Mouse (Mus musculus): ENCODE results near the gene Ifitm5. TPM values are rescaled to one million over a fixed set of nuclear protein-coding genes. Genes with fewer than 3 reads are reported as not detected.
"Not testable (repeated sequence)": the region's sequence is repeated elsewhere in the genome, so short reads cannot be mapped to it uniquely, and the experiment has no call there.

Gene Ifitm5
- polyA plus RNA-seq, 1 experiment = 0.44 TPM

DNA sequence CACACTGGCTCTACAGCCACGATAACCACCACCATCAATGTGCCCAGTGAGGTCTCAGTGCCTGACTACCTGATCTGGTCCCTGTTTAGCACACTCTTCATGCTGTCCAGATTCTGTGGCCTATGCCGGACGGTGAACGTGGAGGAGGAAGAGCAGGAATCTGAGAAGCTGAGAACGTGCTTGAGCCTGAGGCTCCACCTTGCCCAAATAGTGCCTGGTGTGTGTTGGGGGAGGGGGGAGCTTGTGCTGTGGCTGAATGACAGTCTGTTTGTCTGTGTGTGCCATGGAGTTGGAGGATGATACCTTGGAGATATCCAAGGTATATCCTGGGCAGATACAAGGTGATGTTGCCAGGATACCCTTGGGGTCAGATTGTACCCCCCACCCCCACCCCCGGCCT, 40.1 kb upstream of the Ifitm5 start:
- Histone ChIP-seq H3K79me3 (ENCODE audit: low read depth) (no peaks in the 10 kb centered on the region), H3K27me3 (ENCODE audit: control insufficient read depth, insufficient read depth, insufficient read length) (no peaks in the 10 kb centered on the region), H3K4me3 (ENCODE audit: insufficient read depth, poor library complexity, severe bottlenecking) (no peak overlapping the region), H3K36me3 (ENCODE audit: control insufficient read depth, insufficient read depth) (no peaks in the 10 kb centered on the region), H3ac (ENCODE audit: control insufficient read depth, insufficient read length, low read depth) (no peak overlapping the region), H3K79me2 (ENCODE audit: control insufficient read depth, insufficient read depth) (no peaks in the 10 kb centered on the region)
- no peak for TF ChIP-seq USF1 (IDR thresholded peaks at IDR 0.05; ENCODE audit: low read depth)
- TF ChIP-seq MYOD1 (IDR thresholded peaks at IDR 0.05; ENCODE audit: control insufficient read depth, insufficient read length, low read depth) = no peak
- TF ChIP-seq MAX (IDR thresholded peaks at IDR 0.05) = no peak
- TF ChIP-seq CTCF (IDR thresholded peaks at IDR 0.05; ENCODE audit: control insufficient read depth, insufficient read depth, insufficient read length) = no peak
- TF ChIP-seq MYOG (IDR thresholded peaks at IDR 0.05; ENCODE audit: control insufficient read depth, extremely low read depth, insufficient read length) = no peak
- no peak for TF ChIP-seq CEBPB (IDR thresholded peaks at IDR 0.05; ENCODE audit: low read depth)
- no peak for TF ChIP-seq FOSL1 (IDR thresholded peaks at IDR 0.05; ENCODE audit: insufficient read depth, low read length, poor library complexity, severe bottlenecking)

DNA sequence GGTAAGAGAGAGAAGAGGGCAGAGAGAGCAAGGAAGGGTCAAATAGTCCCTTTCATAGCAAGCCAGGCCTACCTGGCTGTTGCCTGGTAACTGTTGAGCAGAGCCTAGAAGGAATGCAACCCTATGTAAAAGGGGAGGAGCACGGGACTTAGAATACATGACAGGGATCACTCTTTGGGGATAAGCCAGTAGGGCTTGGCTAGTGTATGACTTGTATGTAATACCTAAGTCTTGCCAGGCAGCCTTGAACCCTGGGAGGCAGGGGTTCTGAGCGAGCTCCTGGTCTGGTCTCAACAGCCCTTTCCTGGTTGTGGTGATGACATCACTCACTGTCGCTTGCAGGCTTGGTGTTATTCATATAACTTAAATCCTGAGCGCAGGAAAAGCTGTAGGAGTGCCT, 38.9 kb upstream of the Ifitm5 start:
- Histone ChIP-seq H3ac (ENCODE audit: control insufficient read depth, insufficient read length, low read depth) (no peak overlapping the region), H3K27me3 (ENCODE audit: control insufficient read depth, insufficient read depth, insufficient read length) (no peaks in the 10 kb centered on the region), H3K79me3 (ENCODE audit: low read depth) (no peaks in the 10 kb centered on the region), H3K36me3 (ENCODE audit: control insufficient read depth, insufficient read depth) (no peaks in the 10 kb centered on the region), H3K4me3 (ENCODE audit: insufficient read depth, poor library complexity, severe bottlenecking) (no peak overlapping the region), H3K79me2 (ENCODE audit: control insufficient read depth, insufficient read depth) (no peaks in the 10 kb centered on the region)
- TF ChIP-seq FOSL1 (IDR thresholded peaks at IDR 0.05; ENCODE audit: insufficient read depth, low read length, poor library complexity, severe bottlenecking) (no peak), CEBPB (IDR thresholded peaks at IDR 0.05; ENCODE audit: low read depth) (no peak), MAX (IDR thresholded peaks at IDR 0.05) (no peak), USF1 (IDR thresholded peaks at IDR 0.05; ENCODE audit: low read depth) (no peak), MYOD1 (IDR thresholded peaks at IDR 0.05; ENCODE audit: control insufficient read depth, insufficient read length, low read depth) (no peak), MYOG (IDR thresholded peaks at IDR 0.05; ENCODE audit: control insufficient read depth, extremely low read depth, insufficient read length) (no peak), CTCF (IDR thresholded peaks at IDR 0.05; ENCODE audit: control insufficient read depth, insufficient read depth, insufficient read length) (no peak)

- Histone ChIP-seq H3K79me3 (ENCODE audit: low read depth) (no peaks in the 10 kb centered on the region), H3K79me2 (ENCODE audit: control insufficient read depth, insufficient read depth) (no peaks in the 10 kb centered on the region), H3K27me3 (ENCODE audit: control insufficient read depth, insufficient read depth, insufficient read length) (no peaks in the 10 kb centered on the region), H3K4me3 (ENCODE audit: insufficient read depth, poor library complexity, severe bottlenecking) (no peak overlapping the region), H3K36me3 (ENCODE audit: control insufficient read depth, insufficient read depth) (no peaks in the 10 kb centered on the region), H3ac (ENCODE audit: control insufficient read depth, insufficient read length, low read depth) (no peak overlapping the region)
- TF ChIP-seq CTCF (IDR thresholded peaks at IDR 0.05; ENCODE audit: control insufficient read depth, insufficient read depth, insufficient read length) = no peak
- no peak for TF ChIP-seq MYOG (IDR thresholded peaks at IDR 0.05; ENCODE audit: control insufficient read depth, extremely low read depth, insufficient read length)
Measured at GRCm38 (mm10) chr7:140987182-140988138, 37.4 kb upstream of the Ifitm5 start.

DNA sequence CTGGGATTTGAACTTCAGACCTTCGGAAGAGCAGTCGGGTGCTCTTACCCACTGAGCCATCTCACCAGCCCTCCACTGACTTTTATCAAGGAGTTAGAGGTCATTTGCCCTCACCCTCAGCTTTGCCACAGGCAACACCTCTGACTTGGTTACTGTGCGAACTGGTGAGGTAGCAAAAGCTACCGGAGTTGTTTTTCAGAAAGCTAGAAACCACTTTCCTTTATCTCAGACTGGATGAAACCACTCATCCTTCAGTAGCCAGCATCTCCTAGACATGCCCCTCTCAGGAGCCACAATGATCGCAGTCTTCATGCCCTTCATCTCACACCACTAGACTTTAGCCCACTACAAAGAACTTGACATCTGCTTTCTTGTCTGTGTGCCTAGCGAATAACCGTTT, 32.9 kb upstream of the Ifitm5 start:
- Histone ChIP-seq H3K27me3 (ENCODE audit: control insufficient read depth, insufficient read depth, insufficient read length) (no peaks in the 10 kb centered on the region), H3K79me2 (ENCODE audit: control insufficient read depth, insufficient read depth) (no peaks in the 10 kb centered on the region), H3K79me3 (ENCODE audit: low read depth) (no peaks in the 10 kb centered on the region), H3ac (ENCODE audit: control insufficient read depth, insufficient read length, low read depth) (no peak overlapping the region), H3K4me3 (ENCODE audit: insufficient read depth, poor library complexity, severe bottlenecking) (no peak overlapping the region), H3K36me3 (ENCODE audit: control insufficient read depth, insufficient read depth) (no peaks in the 10 kb centered on the region)
- TF ChIP-seq FOSL1 (IDR thresholded peaks at IDR 0.05; ENCODE audit: insufficient read depth, low read length, poor library complexity, severe bottlenecking) = no peak
- no peak for TF ChIP-seq MAX (IDR thresholded peaks at IDR 0.05)
- no peak for TF ChIP-seq MYOD1 (IDR thresholded peaks at IDR 0.05; ENCODE audit: control insufficient read depth, insufficient read length, low read depth)
- TF ChIP-seq CTCF (IDR thresholded peaks at IDR 0.05; ENCODE audit: control insufficient read depth, insufficient read depth, insufficient read length) = no peak
- no peak for TF ChIP-seq MYOG (IDR thresholded peaks at IDR 0.05; ENCODE audit: control insufficient read depth, extremely low read depth, insufficient read length)
- no peak for TF ChIP-seq CEBPB (IDR thresholded peaks at IDR 0.05; ENCODE audit: low read depth)
- TF ChIP-seq USF1 (IDR thresholded peaks at IDR 0.05; ENCODE audit: low read depth) = no peak

DNA sequence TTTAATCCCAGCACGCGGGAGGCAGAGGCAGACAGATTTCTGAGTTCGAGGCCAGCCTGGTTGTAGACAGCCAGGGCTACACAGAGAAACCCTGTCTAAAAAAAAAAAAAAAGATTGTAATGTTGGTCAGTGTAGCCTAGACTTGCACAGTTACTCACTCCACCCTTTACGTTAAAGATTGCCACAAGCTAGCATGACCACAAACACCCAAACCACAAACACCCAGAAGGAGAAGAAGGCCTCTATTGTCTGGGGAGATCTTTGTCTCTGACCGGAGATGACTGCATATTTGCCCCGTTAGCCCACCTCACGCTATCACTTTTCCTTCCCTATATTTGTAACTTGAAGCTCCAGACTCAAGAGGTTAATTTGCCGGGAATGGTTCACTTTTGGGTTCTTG, 31.6 kb upstream of the Ifitm5 start:
- H3K36me3 ChIP-seq (ENCODE audit: control insufficient read depth, insufficient read depth) = no peaks in the 10 kb centered on the region

DNA sequence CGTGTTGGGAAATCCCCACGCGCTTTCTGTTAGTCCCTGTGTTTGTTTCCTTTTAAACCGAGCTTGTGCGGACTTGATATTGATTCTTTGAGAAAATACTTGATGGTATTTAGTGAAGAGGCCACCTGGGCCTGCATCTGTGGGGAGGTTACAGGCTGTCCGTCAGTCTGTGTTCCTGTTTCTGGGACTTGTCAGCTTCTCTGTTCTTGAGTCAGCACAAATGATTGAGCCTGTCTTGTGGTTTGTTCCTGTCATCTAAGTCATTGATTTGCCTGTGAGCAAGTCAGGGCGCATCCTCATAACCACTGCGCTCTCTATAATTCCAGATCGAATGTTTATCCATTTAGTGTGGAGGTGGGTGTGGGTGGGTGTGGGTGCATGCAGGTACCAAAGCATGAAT, 26.6 kb upstream of the Ifitm5 start:
- not testable (repeated sequence) for H3K36me3 ChIP-seq (ENCODE audit: control insufficient read depth, insufficient read depth); H3K27me3 ChIP-seq (ENCODE audit: control insufficient read depth, insufficient read depth, insufficient read length); H3K4me3 ChIP-seq (ENCODE audit: insufficient read depth, poor library complexity, severe bottlenecking); H3ac ChIP-seq (ENCODE audit: control insufficient read depth, insufficient read length, low read depth); H3K79me3 ChIP-seq (ENCODE audit: low read depth); H3K79me2 ChIP-seq (ENCODE audit: control insufficient read depth, insufficient read depth)

More for the DNA sequence above, 31.6 kb upstream of the Ifitm5 start:
- Histone ChIP-seq H3K79me3 (ENCODE audit: low read depth) (no peaks in the 10 kb centered on the region), H3K79me2 (ENCODE audit: control insufficient read depth, insufficient read depth) (no peaks in the 10 kb centered on the region), H3K4me3 (ENCODE audit: insufficient read depth, poor library complexity, severe bottlenecking) (no peak overlapping the region), H3K27me3 (ENCODE audit: control insufficient read depth, insufficient read depth, insufficient read length) (no peaks in the 10 kb centered on the region), H3ac (ENCODE audit: control insufficient read depth, insufficient read length, low read depth) (no peak overlapping the region)
- no peak for TF ChIP-seq MYOD1 (IDR thresholded peaks at IDR 0.05; ENCODE audit: control insufficient read depth, insufficient read length, low read depth)
- TF ChIP-seq CEBPB (IDR thresholded peaks at IDR 0.05; ENCODE audit: low read depth) = peak; percentile 45

Data from C2C12 (cell line).